Mouse (Mus musculus) cerebellum, adult 11-12 months (tissue): ENCODE results near the gene Cyp2f2.

Experiments used
- DNase-seq: peaks from one replicate; pipeline ENCODE4 v3.0.0; 2022

Gene Cyp2f2

GRCm38 (mm10) chr7:27119676-27120075 lies at the start of gene Cyp2f2:
Gene Cyp2f2, plus strand, starts transcription at chr7:27119909.
- no peak for DNase-seq

GRCm38 (mm10) chr7:27078641-27079040 lies 41.1 kb upstream of the Cyp2f2 start:
- DNase-seq: no peak

- DNase-seq: no peak
Measured at GRCm38 (mm10) chr7:27081625-27082024, 38.1 kb upstream of the Cyp2f2 start.

GRCm38 (mm10) chr7:27091039-27091438 lies 28.7 kb upstream of the Cyp2f2 start:
- no peak for DNase-seq

GRCm38 (mm10) chr7:27092038-27092703 lies 27.5 kb upstream of the Cyp2f2 start:
- no peak for DNase-seq

GRCm38 (mm10) chr7:27092882-27093281 lies 26.8 kb upstream of the Cyp2f2 start:
- no peak for DNase-seq

- DNase-seq: no peak
Measured at GRCm38 (mm10) chr7:27104882-27105281, 14.8 kb upstream of the Cyp2f2 start.

GRCm38 (mm10) chr7:27110327-27110726 lies 9.4 kb upstream of the Cyp2f2 start:
- DNase-seq: no peak

GRCm38 (mm10) chr7:27111038-27111437 lies 8.7 kb upstream of the Cyp2f2 start:
- no peak for DNase-seq

- DNase-seq: no peak
Measured at GRCm38 (mm10) chr7:27111987-27112386, 7.7 kb upstream of the Cyp2f2 start.

GRCm38 (mm10) chr7:27118033-27118511 lies 1.6 kb upstream of the Cyp2f2 start:
- DNase-seq: no peak

- no peak for DNase-seq
Measured at GRCm38 (mm10) chr7:27124305-27124832, 4.7 kb downstream of the Cyp2f2 start.

- no peak for DNase-seq
Measured at GRCm38 (mm10) chr7:27124969-27125368, 5.3 kb downstream of the Cyp2f2 start.

GRCm38 (mm10) chr7:27128162-27128561 lies 8.5 kb downstream of the Cyp2f2 start:
- no peak for DNase-seq

GRCm38 (mm10) chr7:27128946-27129345 lies 9.2 kb downstream of the Cyp2f2 start:
- DNase-seq: no peak

- DNase-seq: no peak
Measured at GRCm38 (mm10) chr7:27129811-27130210, 10.1 kb downstream of the Cyp2f2 start.

GRCm38 (mm10) chr7:27130521-27131370 lies 11.0 kb downstream of the Cyp2f2 start:
- no peak for DNase-seq

GRCm38 (mm10) chr7:27131387-27131786 lies 11.7 kb downstream of the Cyp2f2 start:
- no peak for DNase-seq

GRCm38 (mm10) chr7:27132588-27132987 lies 12.9 kb downstream of the Cyp2f2 start:
- DNase-seq: peak; percentile 17

- DNase-seq: no peak
Measured at GRCm38 (mm10) chr7:27133156-27133555, 13.4 kb downstream of the Cyp2f2 start.

GRCm38 (mm10) chr7:27133757-27134156 lies 14.0 kb downstream of the Cyp2f2 start:
- DNase-seq: no peak

- no peak for DNase-seq
Measured at GRCm38 (mm10) chr7:27136410-27136996, 16.8 kb downstream of the Cyp2f2 start.

- DNase-seq: peak; percentile 28
Measured at GRCm38 (mm10) chr7:27153205-27153764, 33.6 kb downstream of the Cyp2f2 start, which contains the start of gene Cyp2t4. Gene Cyp2t4, plus strand, starts transcription at chr7:27153714.
